Mouse (Mus musculus) kidney, postnatal 0 days (tissue): ENCODE measurements around the gene Plcb1. TPM values are rescaled to one million over a fixed set of nuclear protein-coding genes. Genes with fewer than 3 reads are reported as not detected.

Experiments
- ATAC-seq: fragments of 200-750 bp; cut with Nextera tagmentation; replicated peaks from 2 replicates; pipeline ENCODE4 v1.8.0; 2017; ENCODE audit warnings: low read depth, moderate number of reproducible peaks, moderate TSS enrichment, moderate library complexity; ENCODE audit not compliant: low FRiP score
- DNase-seq: peaks from one replicate; pipeline ENCODE4 v3.0.0-alpha.2; 2016; ENCODE audit warnings: low spot score
- H3K27ac ChIP-seq: fragments of 300-500 bp; sonication (generic); 2 replicates; pipeline ENCODE4 v1.5.1; 2014; ENCODE audit warnings: mild to moderate bottlenecking
- H3K27me3 ChIP-seq: fragments of 300-500 bp; sonication (generic); 2 replicates; pipeline ENCODE4 v1.6.1; 2014; ENCODE audit warnings: low read length, mixed read lengths; ENCODE audit not compliant: insufficient read depth
- H3K36me3 ChIP-seq: fragments of 300-500 bp; sonication (generic); 2 replicates; pipeline ENCODE4 v1.6.1; 2014; ENCODE audit warnings: low read length, mixed read lengths; ENCODE audit not compliant: insufficient read depth
- H3K4me1 ChIP-seq: fragments of 300-500 bp; sonication (generic); replicated peaks from 2 replicates; pipeline ENCODE4 v1.6.1; 2014; ENCODE audit warnings: antibody characterized with exemption, low read length, mixed read lengths; ENCODE audit not compliant: insufficient read depth
- H3K4me2 ChIP-seq: fragments of 300-500 bp; sonication (generic); 2 replicates; pipeline ENCODE4 v1.6.1; 2014; ENCODE audit warnings: mild to moderate bottlenecking, low read length, moderate library complexity, mixed read lengths
- H3K4me3 ChIP-seq: fragments of 300-500 bp; sonication (generic); replicated peaks from 2 replicates; pipeline ENCODE4 v1.5.1; 2014; ENCODE audit warnings: low read depth, low read length
- H3K9ac ChIP-seq: fragments of 300-500 bp; sonication (generic); 2 replicates; pipeline ENCODE4 v1.6.1; 2014; ENCODE audit warnings: low read depth, low read length
- H3K9me3 ChIP-seq: fragments of 300-500 bp; sonication (generic); replicated peaks from 2 replicates; pipeline ENCODE4 v1.6.1; 2016; ENCODE audit warnings: low read length, inconsistent platforms, mixed read lengths
- CTCF ChIP-seq: IDR thresholded peaks from 2 replicates; pipeline ENCODE4 v1.5.1; 2016; ENCODE audit warnings: antibody characterized with exemption, low read depth, mild to moderate bottlenecking, moderate library complexity
- WGBS: fragments of 180-500 bp; shearing (Covaris S2); extraction: QIAGEN DNeasy Blood & Tissue Kit; methylation state at CpG from one replicate; pipeline ENCODE4 v1.1.7; 2014; 5-methylcytosine and 5-hydroxymethylcytosine counted together
- polyA plus RNA-seq: library from polyadenylated mRNA; unstranded; fragments of >200 nt; fragmentation: Nextera tagmentation; extraction: Ambion mirVana; gene quantifications from 2 replicates; pipeline ENCODE4 v1.2.1, GENCODE M21; 2015

Gene Plcb1
- polyA plus RNA-seq, 1 experiment from 2014 or later = 20.8 TPM

DNA sequence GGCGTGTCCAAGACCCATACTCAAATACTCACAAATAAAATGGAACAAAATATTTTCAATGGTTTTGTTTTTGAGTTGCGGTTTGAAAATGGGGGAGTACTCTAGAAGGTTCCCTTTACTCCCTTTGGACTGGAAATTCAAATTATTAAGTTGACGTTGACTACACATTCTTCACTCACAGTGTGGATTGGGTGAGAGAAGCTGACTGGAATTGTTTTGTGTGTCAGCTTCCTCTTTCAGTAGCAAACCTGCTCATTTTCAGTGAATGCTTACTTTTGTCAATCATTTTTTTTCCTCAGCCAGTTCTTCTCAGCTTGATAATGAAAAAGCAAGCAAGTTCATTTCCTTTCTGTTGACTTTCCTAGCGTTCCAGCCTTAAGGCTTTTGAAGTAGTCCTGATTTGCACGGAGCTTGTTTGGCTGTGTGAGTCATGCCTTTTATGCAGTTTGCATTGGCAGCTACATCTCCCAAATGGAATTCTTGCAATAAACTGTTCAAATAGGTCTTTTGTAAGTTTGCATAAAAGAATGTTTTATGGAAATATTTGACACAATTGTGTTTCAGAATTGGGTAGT is 306.8 kb downstream of the Plcb1 start:
- H3K9me3 ChIP-seq = no peaks in the 10 kb centered on the region
- no peaks in the 10 kb centered on the region for H3K36me3 ChIP-seq
- no peak overlapping the region for H3K4me3 ChIP-seq
- no peaks in the 10 kb centered on the region for H3K4me1 ChIP-seq
- H3K27me3 ChIP-seq = no peaks in the 10 kb centered on the region
- 63% methylated on average over 5 of the region's 5 CpGs for WGBS
- no peak for DNase-seq
- ATAC-seq = no peak
- H3K27ac ChIP-seq = no peak overlapping the region
- H3K9ac ChIP-seq = no peak overlapping the region
- no peak for TF ChIP-seq CTCF
- no peak overlapping the region for H3K4me2 ChIP-seq

DNA sequence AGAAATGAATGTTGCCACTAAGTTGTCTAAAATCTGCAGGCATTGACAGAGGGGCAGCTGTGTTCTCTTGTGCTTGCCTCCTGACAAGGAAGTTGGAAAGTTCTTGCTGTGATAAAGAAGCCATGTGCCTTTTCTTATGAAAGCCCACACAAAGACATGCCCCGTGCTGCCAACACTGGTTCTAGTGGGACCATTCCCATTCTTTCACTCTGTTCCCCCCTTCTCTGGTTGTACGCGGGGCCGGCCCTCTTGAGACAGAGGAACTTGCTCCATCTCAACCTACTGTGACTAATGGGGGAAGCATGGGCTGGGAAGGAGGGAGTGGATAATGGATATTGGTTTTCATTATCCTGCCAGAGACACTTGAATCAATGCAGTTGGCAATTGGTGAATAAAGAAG is 315.4 kb downstream of the Plcb1 start:
- 85% methylated on average over 4 of the region's 4 CpGs for WGBS
- Histone ChIP-seq H3K36me3 (no peaks in the 10 kb centered on the region), H3K9me3 (no peaks in the 10 kb centered on the region), H3K4me3 (no peak overlapping the region), H3K4me1 (no peaks in the 10 kb centered on the region), H3K27me3 (no peaks in the 10 kb centered on the region), H3K9ac (no peak overlapping the region), H3K27ac (no peak overlapping the region), H3K4me2 (no peak overlapping the region)
- no peak for ATAC-seq
- TF ChIP-seq CTCF = no peak
- DNase-seq = no peak

GRCm38 (mm10) chr2:135101943-135102342 is 316.1 kb downstream of the Plcb1 start:
- H3K9ac ChIP-seq = no peak overlapping the region
- no peak for TF ChIP-seq CTCF
- no peaks in the 10 kb centered on the region for H3K9me3 ChIP-seq
- no peaks in the 10 kb centered on the region for H3K4me1 ChIP-seq
- no peak overlapping the region for H3K4me3 ChIP-seq
- ATAC-seq = no peak
- no peak overlapping the region for H3K4me2 ChIP-seq
- DNase-seq = no peak
- WGBS = 86% methylated on average over 1 of the region's 1 CpGs
- no peaks in the 10 kb centered on the region for H3K36me3 ChIP-seq
- H3K27me3 ChIP-seq = no peaks in the 10 kb centered on the region
- H3K27ac ChIP-seq = no peak overlapping the region

DNA sequence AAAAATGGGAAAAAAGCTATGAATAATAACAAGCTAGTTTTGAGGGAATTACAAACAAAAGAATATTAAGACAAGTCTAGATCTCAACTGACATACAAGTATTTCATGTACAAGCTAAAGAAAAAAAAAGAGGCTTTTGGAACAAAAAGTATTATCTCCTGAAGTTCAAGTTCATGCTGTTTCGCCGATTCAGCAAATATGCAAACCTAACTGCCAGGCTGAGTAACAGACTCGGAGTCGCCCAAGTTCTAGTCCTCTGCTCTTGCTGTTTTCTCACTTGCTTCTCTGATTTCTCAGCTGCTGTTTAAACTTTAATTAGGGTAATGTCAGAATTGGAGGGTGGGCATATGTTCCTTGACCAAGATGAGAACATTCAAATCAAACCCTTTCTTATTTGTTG is 320.8 kb downstream of the Plcb1 start:
- Histone ChIP-seq H3K9ac (no peak overlapping the region), H3K27ac (no peak overlapping the region), H3K4me1 (no peaks in the 10 kb centered on the region), H3K27me3 (no peaks in the 10 kb centered on the region), H3K9me3 (no peaks in the 10 kb centered on the region), H3K4me2 (no peak overlapping the region), H3K4me3 (no peak overlapping the region), H3K36me3 (no peaks in the 10 kb centered on the region)
- TF ChIP-seq CTCF = no peak
- DNase-seq (no peak), ATAC-seq (no peak)
- 94% methylated on average over 4 of the region's 4 CpGs for whole genome bisulfite sequencing

- H3K36me3 ChIP-seq = no peaks in the 10 kb centered on the region
- no peaks in the 10 kb centered on the region for H3K27me3 ChIP-seq
- no peak for DNase-seq
- H3K9me3 ChIP-seq = no peaks in the 10 kb centered on the region
- no peak overlapping the region for H3K4me3 ChIP-seq
- H3K4me2 ChIP-seq = no peak overlapping the region
- no peak overlapping the region for H3K27ac ChIP-seq
- no peak for ATAC-seq
- WGBS = 79% methylated on average over 2 of the region's 2 CpGs
- H3K9ac ChIP-seq = no peak overlapping the region
- no peaks in the 10 kb centered on the region for H3K4me1 ChIP-seq
- TF ChIP-seq CTCF = no peak
These were observed 322.7 kb downstream of the Plcb1 start for GRCm38 (mm10) chr2:135108607-135109006.

GRCm38 (mm10) chr2:135114501-135115128 is 328.7 kb downstream of the Plcb1 start:
- WGBS = 87% methylated on average over 3 of the region's 3 CpGs
- no peaks in the 10 kb centered on the region for H3K9me3 ChIP-seq
- no peak for TF ChIP-seq CTCF

GRCm38 (mm10) chr2:135123057-135123456 is 337.2 kb downstream of the Plcb1 start:
- Histone ChIP-seq H3K9ac (no peak overlapping the region), H3K27ac (no peak overlapping the region), H3K36me3 (no peaks in the 10 kb centered on the region), H3K4me3 (no peak overlapping the region), H3K9me3 (no peaks in the 10 kb centered on the region), H3K4me1 (no peaks in the 10 kb centered on the region), H3K4me2 (no peak overlapping the region), H3K27me3 (no peaks in the 10 kb centered on the region)
- DNase-seq (no peak), ATAC-seq (no peak)
- no peak for TF ChIP-seq CTCF
- WGBS = 75% methylated on average over 4 of the region's 4 CpGs

More at GRCm38 (mm10) chr2:135114501-135115128, 328.7 kb downstream of the Plcb1 start:
- Histone ChIP-seq H3K27me3 (no peaks in the 10 kb centered on the region), H3K4me1 (no peaks in the 10 kb centered on the region), H3K4me3 (no peak overlapping the region), H3K4me2 (no peak overlapping the region), H3K9ac (no peak overlapping the region), H3K27ac (no peak overlapping the region), H3K36me3 (no peaks in the 10 kb centered on the region)
- DNase-seq (no peak), ATAC-seq (no peak)
